Mouse (Mus musculus) layer of hippocampus, postnatal 25 days (tissue): ENCODE results near the gene Mrpl48. TPM values are rescaled to one million over a fixed set of nuclear protein-coding genes. Genes with fewer than 3 reads are reported as not detected.
A peak's percentile ranks its signal among the peaks of the same experiment; 100 is the strongest.

Experiments used
- DNase-seq, 2 experiments: peaks; one replicate each; pipeline ENCODE4 v3.0.0; 2022; ENCODE audit warnings: mixed read lengths in 2 of 2, low spot score in 1 of 2; ENCODE audit errors: extremely low spot score in 1 of 2
- total RNA-seq, 2 experiments: library from RNA; stranded (reverse); gene quantifications; 2 replicates each; pipeline ENCODE4 v1.2.3; 2021

Gene Mrpl48
- 10 to 100 TPM; 63.9 to 67.7 TPM for total RNA-seq

GRCm38 (mm10) chr7:100608130-100608741 is at the start of gene Mrpl48:
Mrpl48 (minus strand) TSS chr7:100608301.
- DNase-seq = peak; percentile 48 to 60

- DNase-seq = no peak
Measured at GRCm38 (mm10) chr7:100656739-100657138, 48.6 kb upstream of the Mrpl48 start.

GRCm38 (mm10) chr7:100654441-100654840 is 46.3 kb upstream of the Mrpl48 start:
- DNase-seq = no peak

- no peak for DNase-seq
Measured at GRCm38 (mm10) chr7:100653480-100654266, 45.6 kb upstream of the Mrpl48 start.

GRCm38 (mm10) chr7:100651011-100651410 is 42.9 kb upstream of the Mrpl48 start:
- peak in 1 of 2 experiments; percentile 5 for DNase-seq

GRCm38 (mm10) chr7:100650421-100650820 is 42.3 kb upstream of the Mrpl48 start:
- peak in 1 of 2 experiments; percentile 3 for DNase-seq

- no peak for DNase-seq
Measured at GRCm38 (mm10) chr7:100649826-100650225, 41.7 kb upstream of the Mrpl48 start.

- no peak for DNase-seq
Measured at GRCm38 (mm10) chr7:100649095-100649494, 41.0 kb upstream of the Mrpl48 start.

- peak; percentile 62 to 83 for DNase-seq
Measured at GRCm38 (mm10) chr7:100645147-100645546, 37.0 kb upstream of the Mrpl48 start.

GRCm38 (mm10) chr7:100642413-100642812 is 34.3 kb upstream of the Mrpl48 start:
- no peak for DNase-seq

- no peak for DNase-seq
Measured at GRCm38 (mm10) chr7:100637657-100638056, 29.6 kb upstream of the Mrpl48 start.

- no peak for DNase-seq
Measured at GRCm38 (mm10) chr7:100624538-100624937, 16.4 kb upstream of the Mrpl48 start.

GRCm38 (mm10) chr7:100622277-100622676 is 14.2 kb upstream of the Mrpl48 start:
- DNase-seq = no peak

GRCm38 (mm10) chr7:100616121-100616857 is 8.2 kb upstream of the Mrpl48 start:
- DNase-seq = no peak

GRCm38 (mm10) chr7:100608910-100609309 is 809 bp upstream of the Mrpl48 start:
- no peak for DNase-seq

GRCm38 (mm10) chr7:100607214-100608129 is 629 bp downstream of the Mrpl48 start, which contains the start of gene Rab6a:
Rab6a (plus strand) TSS chr7:100607410.
- peak; percentile 84 to 90 for DNase-seq

- no peak for DNase-seq
Measured at GRCm38 (mm10) chr7:100600211-100600610, 7.9 kb downstream of the Mrpl48 start.

- no peak for DNase-seq
Measured at GRCm38 (mm10) chr7:100593349-100593748, 14.8 kb downstream of the Mrpl48 start.

- no peak for DNase-seq
Measured at GRCm38 (mm10) chr7:100591522-100591852, 16.6 kb downstream of the Mrpl48 start.

- DNase-seq = peak; percentile 56 to 79
Measured at GRCm38 (mm10) chr7:100590845-100591521, 17.1 kb downstream of the Mrpl48 start.
